Mouse (Mus musculus) olfactory bulb, adult 2 months (tissue): ENCODE results near the gene Art5.

Experiments used
- CTCF ChIP-seq: fragments of 200-500 bp; IDR thresholded peaks from 2 replicates; pipeline ENCODE4 v1.5.1; 2012; ENCODE audit warnings: low read depth, mild to moderate bottlenecking, low read length, moderate library complexity; ENCODE audit not compliant: insufficient read depth
- POLR2A ChIP-seq: fragments of 200-500 bp; IDR thresholded peaks from 2 replicates; pipeline ENCODE4 v1.6.1; 2012; ENCODE audit warnings: mild to moderate bottlenecking, low read depth, low read length, moderate library complexity; ENCODE audit not compliant: insufficient read depth

- TF ChIP-seq CTCF = no peak
- TF ChIP-seq POLR2A = no peak
Observed at GRCm38 (mm10) chr7:102104126-102104525, 5.2 kb downstream of the Art5 start.
